Mouse (Mus musculus): ENCODE measurements around the gene Sim2. TPM values are rescaled to one million over a fixed set of nuclear protein-coding genes. Genes with fewer than 3 reads are reported as not detected.

The Sim2 gene
- polyA plus RNA-seq, 1 experiment from 2014 or later = 1.1 TPM

- H3K9ac ChIP-seq = no peak overlapping the region
- peaks cover 11% of the 10 kb centered on the region for H3K4me1 ChIP-seq
- under 1% methylated on average over 24 of the region's 24 CpGs for WGBS
- no peak for ATAC-seq (ENCODE audit: low FRiP score)
- no peaks in the 10 kb centered on the region for H3K9me3 ChIP-seq
- H3K27ac ChIP-seq = no peak overlapping the region
- no peaks in the 10 kb centered on the region for H3K36me3 ChIP-seq (replicated peaks)
- peaks cover 92% of the 10 kb centered on the region for H3K27me3 ChIP-seq
- H3K4me2 ChIP-seq = no peak overlapping the region
- H3K4me3 ChIP-seq (replicated peaks) = no peak overlapping the region; the same call in 1 of the 2 replicates
Measured at GRCm38 (mm10) chr16:94093151-94093863, 8.6 kb downstream of the Sim2 start.

GRCm38 (mm10) chr16:94094251-94095108 is 9.7 kb downstream of the Sim2 start:
- peaks cover 11% of the 10 kb centered on the region for H3K4me1 ChIP-seq
- no peak for ATAC-seq (ENCODE audit: low FRiP score)
- H3K9ac ChIP-seq = no peak overlapping the region
- H3K4me3 ChIP-seq (replicated peaks) = no peak overlapping the region
- H3K36me3 ChIP-seq (replicated peaks) = no peaks in the 10 kb centered on the region
- under 1% methylated on average over 48 of the region's 48 CpGs for WGBS
- H3K9me3 ChIP-seq = no peaks in the 10 kb centered on the region
- no peak overlapping the region for H3K27ac ChIP-seq
- H3K4me2 ChIP-seq = no peak overlapping the region
- H3K27me3 ChIP-seq = peaks cover 92% of the 10 kb centered on the region

GRCm38 (mm10) chr16:94095109-94095822 is 10.5 kb downstream of the Sim2 start:
- Histone ChIP-seq H3K4me2 (no peak overlapping the region), H3K36me3 (replicated peaks) (no peaks in the 10 kb centered on the region), H3K9me3 (no peaks in the 10 kb centered on the region), H3K4me3 (replicated peaks) (no peak overlapping the region), H3K4me1 (peaks cover 11% of the 10 kb centered on the region), H3K27me3 (peaks cover 91% of the 10 kb centered on the region), H3K9ac (no peak overlapping the region), H3K27ac (no peak overlapping the region)
- 1% methylated on average over 26 of the region's 26 CpGs for WGBS
- ATAC-seq (ENCODE audit: low FRiP score) = no peak

GRCm38 (mm10) chr16:94096479-94096878 is 11.7 kb downstream of the Sim2 start:
- H3K9me3 ChIP-seq = no peaks in the 10 kb centered on the region
- H3K4me2 ChIP-seq = no peak overlapping the region
- 2% methylated on average over 14 of the region's 14 CpGs for WGBS
- ATAC-seq (ENCODE audit: low FRiP score) = no peak
- no peak overlapping the region for H3K4me3 ChIP-seq (replicated peaks)
- H3K27me3 ChIP-seq = peaks cover 87% of the 10 kb centered on the region
- no peaks in the 10 kb centered on the region for H3K36me3 ChIP-seq (replicated peaks)
- peaks cover 11% of the 10 kb centered on the region for H3K4me1 ChIP-seq
- H3K27ac ChIP-seq = no peak overlapping the region
- H3K9ac ChIP-seq = no peak overlapping the region

- Histone ChIP-seq H3K27me3 (peaks cover 78% of the 10 kb centered on the region), H3K36me3 (replicated peaks) (no peaks in the 10 kb centered on the region), H3K4me1 (peaks cover 11% of the 10 kb centered on the region), H3K27ac (no peak overlapping the region), H3K4me3 (replicated peaks) (no peak overlapping the region), H3K4me2 (no peak overlapping the region), H3K9ac (no peak overlapping the region), H3K9me3 (no peaks in the 10 kb centered on the region)
- ATAC-seq (ENCODE audit: low FRiP score) = peak; percentile 78
- WGBS = 7% methylated on average over 12 of the region's 12 CpGs
Measured at GRCm38 (mm10) chr16:94097724-94098455, 13.2 kb downstream of the Sim2 start.

GRCm38 (mm10) chr16:94113160-94113559 is 28.4 kb downstream of the Sim2 start:
- Histone ChIP-seq H3K9me3 (no peaks in the 10 kb centered on the region), H3K36me3 (replicated peaks) (no peaks in the 10 kb centered on the region), H3K4me1 (no peaks in the 10 kb centered on the region), H3K27ac (no peak overlapping the region), H3K9ac (no peak overlapping the region), H3K27me3 (peaks cover 36% of the 10 kb centered on the region; the same call in 1 of the 2 replicates), H3K4me2 (no peak overlapping the region), H3K4me3 (replicated peaks) (no peak overlapping the region)
- ATAC-seq (ENCODE audit: low FRiP score) = no peak
- whole genome bisulfite sequencing = 85% methylated on average over 7 of the region's 7 CpGs

- Histone ChIP-seq H3K9ac (no peak overlapping the region), H3K4me1 (no peaks in the 10 kb centered on the region), H3K27me3 (peaks cover 40% of the 10 kb centered on the region), H3K36me3 (replicated peaks) (no peaks in the 10 kb centered on the region), H3K4me2 (no peak overlapping the region), H3K4me3 (replicated peaks) (no peak overlapping the region), H3K9me3 (no peaks in the 10 kb centered on the region), H3K27ac (no peak overlapping the region)
- ATAC-seq (ENCODE audit: low FRiP score) = no peak
- WGBS = 82% methylated on average over 9 of the region's 9 CpGs
Measured at GRCm38 (mm10) chr16:94114693-94115092, 30.0 kb downstream of the Sim2 start.

GRCm38 (mm10) chr16:94117333-94117732 is 32.6 kb downstream of the Sim2 start:
- Histone ChIP-seq H3K4me3 (replicated peaks) (no peak overlapping the region), H3K9me3 (no peaks in the 10 kb centered on the region), H3K4me2 (no peak overlapping the region), H3K27ac (no peak overlapping the region), H3K4me1 (no peaks in the 10 kb centered on the region), H3K9ac (no peak overlapping the region; the same call in 1 of the 2 replicates), H3K36me3 (replicated peaks) (no peaks in the 10 kb centered on the region), H3K27me3 (peaks cover 62% of the 10 kb centered on the region)
- ATAC-seq (ENCODE audit: low FRiP score) = no peak
- 59% methylated on average over 6 of the region's 6 CpGs for WGBS

GRCm38 (mm10) chr16:94118394-94118793 is 33.7 kb downstream of the Sim2 start:
- Histone ChIP-seq H3K9me3 (no peaks in the 10 kb centered on the region), H3K9ac (no peak overlapping the region), H3K4me3 (replicated peaks) (no peak overlapping the region), H3K27me3 (peaks cover 66% of the 10 kb centered on the region), H3K36me3 (replicated peaks) (no peaks in the 10 kb centered on the region), H3K4me2 (no peak overlapping the region), H3K27ac (no peak overlapping the region), H3K4me1 (no peaks in the 10 kb centered on the region)
- no peak for ATAC-seq (ENCODE audit: low FRiP score)
- WGBS = 96% methylated on average over 1 of the region's 1 CpGs

GRCm38 (mm10) chr16:94122347-94122746 is 37.6 kb downstream of the Sim2 start:
- no peak overlapping the region for H3K9ac ChIP-seq

GRCm38 (mm10) chr16:94123247-94123646 is 38.5 kb downstream of the Sim2 start:
- Histone ChIP-seq H3K9me3 (no peaks in the 10 kb centered on the region), H3K27ac (no peak overlapping the region), H3K4me2 (no peak overlapping the region), H3K9ac (no peak overlapping the region), H3K4me1 (peaks cover 32% of the 10 kb centered on the region), H3K4me3 (replicated peaks) (no peak overlapping the region), H3K27me3 (peaks cover 83% of the 10 kb centered on the region), H3K36me3 (replicated peaks) (no peaks in the 10 kb centered on the region)
- ATAC-seq (ENCODE audit: low FRiP score) = no peak
- 81% methylated on average over 11 of the region's 11 CpGs for WGBS

More at GRCm38 (mm10) chr16:94122347-94122746, 37.6 kb downstream of the Sim2 start:
- no peaks in the 10 kb centered on the region for H3K9me3 ChIP-seq
- H3K4me2 ChIP-seq = no peak overlapping the region
- H3K27me3 ChIP-seq = peaks cover 86% of the 10 kb centered on the region
- WGBS = 91% methylated on average over 3 of the region's 3 CpGs
- no peak for ATAC-seq (ENCODE audit: low FRiP score)
- no peaks in the 10 kb centered on the region for H3K36me3 ChIP-seq (replicated peaks)
- no peak overlapping the region for H3K4me3 ChIP-seq (replicated peaks)
- peaks cover 25% of the 10 kb centered on the region for H3K4me1 ChIP-seq
- no peak overlapping the region for H3K27ac ChIP-seq
